Mouse (Mus musculus) midbrain, embryonic 14.5 days (tissue): ENCODE data around the gene Gckr. TPM values are rescaled to one million over a fixed set of nuclear protein-coding genes. Genes with fewer than 3 reads are reported as not detected.
"Not testable (repeated sequence)": the region's sequence is repeated elsewhere in the genome, so short reads cannot be mapped to it uniquely, and the experiment has no call there.

ENCODE experiments used
- ATAC-seq: fragments of 200-750 bp; cut with Nextera tagmentation; 2 replicates; pipeline ENCODE4 v1.8.0; 2017; ENCODE audit warnings: moderate number of reproducible peaks, moderate library complexity; ENCODE audit not compliant: low FRiP score, low TSS enrichment
- DNase-seq: peaks from one replicate; pipeline ENCODE4 v3.0.0-alpha.2; 2015
- H3K27ac ChIP-seq: fragments of 300-500 bp; sonication (generic); replicated peaks from 2 replicates; pipeline ENCODE4 v1.5.1; 2014; ENCODE audit warnings: mild to moderate bottlenecking, low read depth, low read length, moderate library complexity
- H3K27me3 ChIP-seq: fragments of 300-500 bp; sonication (generic); 2 replicates; pipeline ENCODE4 v1.6.1; 2014; ENCODE audit warnings: low read length, control low read depth, mixed read lengths; ENCODE audit not compliant: control insufficient read depth, insufficient read depth
- H3K36me3 ChIP-seq: fragments of 300-500 bp; sonication (generic); 2 replicates; pipeline ENCODE4 v1.6.1; 2014; ENCODE audit warnings: low read length, control low read depth; ENCODE audit not compliant: control insufficient read depth, insufficient read depth
- H3K4me1 ChIP-seq: fragments of 300-500 bp; sonication (generic); 2 replicates; pipeline ENCODE4 v1.6.1; 2014; ENCODE audit warnings: mild to moderate bottlenecking, antibody characterized with exemption, low read length, control low read depth; ENCODE audit not compliant: control insufficient read depth, insufficient read depth
- H3K4me2 ChIP-seq: fragments of 300-500 bp; sonication (generic); 2 replicates; pipeline ENCODE4 v1.6.1; 2014; ENCODE audit warnings: mild to moderate bottlenecking, low read length, moderate library complexity
- H3K4me3 ChIP-seq: fragments of 300-500 bp; sonication (generic); replicated peaks from 2 replicates; pipeline ENCODE4 v1.5.1; 2014; ENCODE audit warnings: low read depth, low read length
- H3K9ac ChIP-seq: fragments of 300-500 bp; sonication (generic); replicated peaks from 2 replicates; pipeline ENCODE4 v1.6.1; 2014; ENCODE audit warnings: mild to moderate bottlenecking, low read length, moderate library complexity
- H3K9me3 ChIP-seq: fragments of 300-500 bp; sonication (generic); 2 replicates; pipeline ENCODE4 v1.6.1; 2016; ENCODE audit warnings: low read length, control low read depth, mixed read lengths; ENCODE audit not compliant: control insufficient read depth
- WGBS: fragments of 180-500 bp; shearing (Covaris S2); extraction: QIAGEN DNeasy Blood & Tissue Kit; methylation state at CpG from one replicate; pipeline ENCODE4 v1.1.7; 2014; 5-methylcytosine and 5-hydroxymethylcytosine counted together
- polyA plus RNA-seq: library from polyadenylated mRNA; unstranded; fragments of >200 nt; fragmentation: Nextera tagmentation; extraction: Ambion mirVana; gene quantifications from 2 replicates; pipeline ENCODE4 v1.2.1, GENCODE M21; 2014

The Gckr gene
- polyA plus RNA-seq, 1 experiment from 2014 or later, result 0.53 TPM

- H3K4me2 ChIP-seq, result no peak overlapping the region
- no peak overlapping the region for H3K9ac ChIP-seq
- H3K36me3 ChIP-seq, result no peaks in the 10 kb centered on the region
- no peak overlapping the region for H3K27ac ChIP-seq
- no peak overlapping the region for H3K4me3 ChIP-seq
- DNase-seq, result no peak
- ATAC-seq, result no peak
- 89% methylated on average over 6 of the region's 6 CpGs for WGBS
- H3K27me3 ChIP-seq, result no peaks in the 10 kb centered on the region
- no peaks in the 10 kb centered on the region for H3K9me3 ChIP-seq
- H3K4me1 ChIP-seq, result no peaks in the 10 kb centered on the region
Measured at GRCm38 (mm10) chr5:31303093-31303492, 5.8 kb downstream of the Gckr start.

- H3K27ac ChIP-seq, result no peak overlapping the region
- 91% methylated on average over 8 of the region's 8 CpGs for WGBS
Measured at GRCm38 (mm10) chr5:31312806-31313205, 15.6 kb downstream of the Gckr start.

GRCm38 (mm10) chr5:31322776-31323175, 25.5 kb downstream of the Gckr start:
- ATAC-seq, result no peak

More at GRCm38 (mm10) chr5:31312806-31313205, 15.6 kb downstream of the Gckr start:
- H3K4me1 ChIP-seq, result no peaks in the 10 kb centered on the region
- H3K27me3 ChIP-seq, result no peaks in the 10 kb centered on the region
- no peak overlapping the region for H3K9ac ChIP-seq
- H3K9me3 ChIP-seq, result no peaks in the 10 kb centered on the region
- H3K4me2 ChIP-seq, result no peak overlapping the region
- DNase-seq, result no peak
- ATAC-seq, result no peak
- no peaks in the 10 kb centered on the region for H3K36me3 ChIP-seq
- no peak overlapping the region for H3K4me3 ChIP-seq

DNA sequence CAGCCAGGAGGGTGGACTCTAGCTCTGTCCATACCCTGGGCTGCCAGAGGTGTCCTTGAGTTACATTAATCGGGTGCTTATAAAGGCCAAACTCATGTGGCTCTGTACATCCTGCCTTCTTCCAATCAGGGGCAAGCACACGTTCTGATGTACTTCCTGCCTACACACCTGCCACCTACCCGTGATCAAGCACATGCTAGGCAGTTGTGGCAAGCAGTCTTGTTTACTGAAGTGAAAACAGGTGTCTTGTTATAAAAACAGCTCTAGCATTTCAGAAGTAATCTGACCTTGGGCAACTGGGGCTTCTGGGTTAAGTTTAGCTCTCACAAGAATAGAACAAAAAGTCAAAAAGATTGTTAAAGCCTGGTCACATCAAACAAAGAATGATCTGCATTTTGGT, 26.8 kb downstream of the Gckr start:
- DNase-seq, result no peak
- Histone ChIP-seq H3K27me3 (no peaks in the 10 kb centered on the region), H3K9ac (no peak overlapping the region), H3K4me3 (no peak overlapping the region), H3K4me2 (no peak overlapping the region), H3K27ac (no peak overlapping the region), H3K36me3 (no peaks in the 10 kb centered on the region), H3K4me1 (no peaks in the 10 kb centered on the region), H3K9me3 (0 out of 2 replicates have a peak, but pooled peaks cover 5% of the 10 kb centered on the region)
- ATAC-seq, result no peak
- 75% methylated on average over 3 of the region's 3 CpGs for WGBS

More at GRCm38 (mm10) chr5:31322776-31323175, 25.5 kb downstream of the Gckr start:
- Histone ChIP-seq H3K9me3 (0 out of 2 replicates have a peak, but pooled peaks cover 5% of the 10 kb centered on the region), H3K27me3 (no peaks in the 10 kb centered on the region), H3K4me1 (no peaks in the 10 kb centered on the region), H3K4me3 (no peak overlapping the region), H3K4me2 (no peak overlapping the region), H3K9ac (no peak overlapping the region), H3K27ac (no peak overlapping the region), H3K36me3 (no peaks in the 10 kb centered on the region)
- 92% methylated on average over 3 of the region's 3 CpGs for WGBS
- DNase-seq, result no peak

DNA sequence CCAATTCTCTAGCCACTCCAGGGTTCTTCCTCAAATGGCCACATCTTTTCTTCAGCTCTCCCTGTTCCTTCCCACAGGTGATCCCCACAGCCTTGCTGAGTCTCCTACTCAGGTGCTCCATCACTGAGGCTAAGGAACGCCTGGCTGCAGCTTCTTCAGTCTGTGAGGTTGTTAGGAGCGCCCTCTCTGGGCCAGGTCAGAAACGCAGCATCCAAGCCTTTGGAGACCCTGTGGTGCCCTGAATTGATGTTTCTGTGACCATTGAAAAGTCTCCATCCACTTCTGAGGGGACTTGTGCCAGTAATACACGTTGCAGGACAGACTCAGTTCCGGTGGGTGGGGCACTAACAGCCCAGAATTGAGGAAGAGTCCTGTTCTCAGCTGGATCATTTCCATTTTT, 29.6 kb downstream of the Gckr start:
- Histone ChIP-seq H3K36me3 (no peaks in the 10 kb centered on the region), H3K27me3 (no peaks in the 10 kb centered on the region), H3K9ac (no peak overlapping the region), H3K27ac (no peak overlapping the region), H3K4me1 (no peaks in the 10 kb centered on the region), H3K9me3 (no peaks in the 10 kb centered on the region), H3K4me3 (no peak overlapping the region), H3K4me2 (no peak overlapping the region)
- DNase-seq (no peak), ATAC-seq (no peak)
- 15% methylated on average over 5 of the region's 5 CpGs for WGBS

DNA sequence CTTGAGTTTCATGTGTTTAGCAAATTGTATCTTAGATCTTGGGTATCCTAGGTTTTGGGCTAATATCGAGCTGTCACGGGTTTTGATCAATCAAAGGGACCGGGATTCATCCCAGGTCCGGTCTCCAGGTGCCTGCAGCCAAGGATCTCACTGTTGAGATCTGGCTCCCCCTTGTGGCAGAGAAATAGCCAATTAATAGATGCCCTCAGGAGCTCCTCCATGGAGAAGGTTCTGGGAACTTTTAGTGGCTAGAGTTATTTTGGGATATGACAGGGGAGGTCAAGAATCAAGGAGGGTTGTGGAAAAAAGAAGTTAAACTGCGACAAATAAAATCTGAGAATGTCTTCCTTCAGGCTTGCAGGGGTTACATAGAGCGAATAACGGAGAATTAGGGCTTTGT, 31.0 kb downstream of the Gckr start:
- Histone ChIP-seq H3K9ac (no peak overlapping the region), H3K27me3 (no peaks in the 10 kb centered on the region), H3K4me1 (no peaks in the 10 kb centered on the region), H3K36me3 (no peaks in the 10 kb centered on the region), H3K4me3 (no peak overlapping the region), H3K27ac (no peak overlapping the region), H3K4me2 (no peak overlapping the region), H3K9me3 (no peaks in the 10 kb centered on the region)
- WGBS, result 29% methylated on average over 7 of the region's 7 CpGs
- DNase-seq (peak; percentile 85), ATAC-seq (no peak)

- H3K9me3 ChIP-seq, H3K4me3 ChIP-seq, H3K27me3 ChIP-seq, H3K4me2 ChIP-seq, H3K4me1 ChIP-seq, H3K9ac ChIP-seq, ATAC-seq, DNase-seq, H3K27ac ChIP-seq, H3K36me3 ChIP-seq: not testable (repeated sequence)
- 74% methylated on average over 16 of the region's 16 CpGs for WGBS
Measured at GRCm38 (mm10) chr5:31357586-31357985, 60.3 kb downstream of the Gckr start.

DNA sequence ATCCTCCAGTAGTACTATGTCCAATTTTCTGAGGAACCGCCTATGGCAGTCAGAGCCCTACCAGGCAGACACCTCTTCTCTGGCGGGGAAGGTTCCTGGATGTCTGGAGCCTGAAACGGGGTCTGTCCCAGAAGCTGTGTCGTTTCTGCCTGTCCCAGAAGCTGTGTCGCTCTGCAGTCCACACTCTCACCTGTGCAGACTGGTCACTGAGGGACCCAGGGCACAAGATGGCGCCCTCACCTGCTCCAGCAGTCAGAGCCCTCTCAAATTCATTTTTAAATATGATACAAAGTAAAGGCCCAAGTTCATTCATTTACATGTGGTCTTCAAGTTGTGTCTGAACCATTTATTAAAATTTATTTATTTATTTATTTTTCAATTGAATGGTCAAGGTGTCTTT, 63.7 kb downstream of the Gckr start:
- no peak for ATAC-seq
- Histone ChIP-seq H3K4me1 (no peaks in the 10 kb centered on the region), H3K27ac (no peak overlapping the region), H3K9ac (no peak overlapping the region), H3K4me3 (no peak overlapping the region), H3K9me3 (no peaks in the 10 kb centered on the region), H3K4me2 (no peak overlapping the region), H3K36me3 (no peaks in the 10 kb centered on the region), H3K27me3 (no peaks in the 10 kb centered on the region)
- DNase-seq, result no peak
- 71% methylated on average over 6 of the region's 6 CpGs for WGBS
